Mouse (Mus musculus) liver, embryonic 16.5 days (tissue): ENCODE results near the gene Hmg20b. TPM values are rescaled to one million over a fixed set of nuclear protein-coding genes. Genes with fewer than 3 reads are reported as not detected.

Experiments
- ATAC-seq: fragments of 200-750 bp; cut with Nextera tagmentation; 2 replicates; pipeline ENCODE4 v1.8.0; 2017; ENCODE audit warnings: low read depth, mild to moderate bottlenecking, moderate number of reproducible peaks, moderate library complexity
- H3K27ac ChIP-seq: fragments of 300-500 bp; sonication (generic); 2 replicates; pipeline ENCODE4 v1.5.1; 2014; ENCODE audit warnings: mild to moderate bottlenecking, low read length
- H3K27me3 ChIP-seq: fragments of 300-500 bp; sonication (generic); 2 replicates; pipeline ENCODE4 v1.6.1; 2014; ENCODE audit warnings: low read depth, low read length, mixed read lengths; ENCODE audit not compliant: control insufficient read depth, insufficient read depth
- H3K36me3 ChIP-seq: fragments of 300-500 bp; sonication (generic); 2 replicates; pipeline ENCODE4 v1.6.1; 2014; ENCODE audit warnings: mild to moderate bottlenecking; ENCODE audit not compliant: control insufficient read depth, insufficient read depth
- H3K4me1 ChIP-seq: fragments of 300-500 bp; sonication (generic); 2 replicates; pipeline ENCODE4 v1.6.1; 2014; ENCODE audit warnings: low read depth, low read length, mixed read lengths; ENCODE audit not compliant: control insufficient read depth
- H3K4me2 ChIP-seq: fragments of 300-500 bp; sonication (generic); 2 replicates; pipeline ENCODE4 v1.6.1; 2014; ENCODE audit warnings: low read depth, low read length, mixed read lengths
- H3K4me3 ChIP-seq: fragments of 300-500 bp; sonication (generic); 2 replicates; pipeline ENCODE4 v1.5.1; 2014; ENCODE audit warnings: low read depth, mild to moderate bottlenecking, low read length
- H3K9ac ChIP-seq: fragments of 300-500 bp; sonication (generic); 2 replicates; pipeline ENCODE4 v1.6.1; 2014; ENCODE audit warnings: low read depth, low read length
- H3K9me3 ChIP-seq: fragments of 300-500 bp; sonication (generic); replicated peaks from 2 replicates; pipeline ENCODE4 v1.6.1; 2016; ENCODE audit warnings: low read length; ENCODE audit not compliant: control insufficient read depth
- WGBS: fragments of 180-500 bp; shearing (Covaris S2); extraction: QIAGEN DNeasy Blood & Tissue Kit; methylation state at CpG from one replicate; pipeline ENCODE4 v1.1.7; 2014; ENCODE audit not compliant: insufficient replicate concordance; 5-methylcytosine and 5-hydroxymethylcytosine counted together
- polyA plus RNA-seq: library from polyadenylated mRNA; unstranded; fragments of >200 nt; fragmentation: Nextera tagmentation; extraction: Ambion mirVana; gene quantifications from 2 replicates; pipeline ENCODE4 v1.2.1, GENCODE M21; 2015

Hmg20b gene
- polyA plus RNA-seq, 1 experiment from 2014 or later: 22.5 TPM

DNA sequence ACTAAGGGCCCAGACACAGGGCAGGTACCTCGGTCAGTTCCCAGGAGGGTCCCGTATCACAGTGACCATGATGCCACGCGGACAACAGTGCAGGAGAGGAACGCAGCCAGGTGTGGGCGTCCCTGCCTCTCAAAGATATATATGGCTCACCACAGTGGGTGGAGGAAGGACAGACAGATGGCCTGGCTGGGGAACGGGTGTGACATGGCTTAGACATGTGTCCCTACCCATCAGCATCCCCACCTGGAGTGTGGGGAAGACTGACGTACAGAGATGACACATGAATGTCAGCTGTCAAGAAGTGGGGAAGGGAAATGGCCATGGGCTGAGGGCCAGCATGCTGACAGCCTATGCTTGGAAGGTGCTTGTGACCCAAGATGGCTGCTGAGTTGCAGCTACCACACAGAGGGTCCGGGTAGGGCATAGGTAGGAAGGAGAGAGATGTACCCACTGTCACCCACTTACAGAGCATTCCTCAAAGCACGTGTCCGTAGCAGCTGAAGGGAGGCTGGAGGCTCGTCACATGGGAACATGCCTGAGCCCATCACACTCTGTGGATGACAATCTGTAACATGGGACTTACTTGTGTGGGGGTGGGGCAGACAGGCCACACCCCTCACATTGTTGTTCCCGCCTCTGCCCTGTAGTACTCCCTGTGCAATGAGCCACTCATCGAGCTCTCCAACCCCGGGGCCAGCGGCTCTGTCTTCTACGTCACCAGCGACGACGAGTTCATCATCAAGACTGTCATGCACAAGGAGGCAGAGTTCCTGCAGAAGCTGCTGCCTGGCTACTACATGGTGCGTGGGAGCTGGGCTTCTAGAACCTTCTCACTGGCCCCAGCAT, 43.2 kb downstream of the Hmg20b start:
- 83% methylated on average over 21 of the region's 21 CpGs for WGBS
- peaks cover 25% of the 10 kb centered on the region for H3K36me3 ChIP-seq

DNA sequence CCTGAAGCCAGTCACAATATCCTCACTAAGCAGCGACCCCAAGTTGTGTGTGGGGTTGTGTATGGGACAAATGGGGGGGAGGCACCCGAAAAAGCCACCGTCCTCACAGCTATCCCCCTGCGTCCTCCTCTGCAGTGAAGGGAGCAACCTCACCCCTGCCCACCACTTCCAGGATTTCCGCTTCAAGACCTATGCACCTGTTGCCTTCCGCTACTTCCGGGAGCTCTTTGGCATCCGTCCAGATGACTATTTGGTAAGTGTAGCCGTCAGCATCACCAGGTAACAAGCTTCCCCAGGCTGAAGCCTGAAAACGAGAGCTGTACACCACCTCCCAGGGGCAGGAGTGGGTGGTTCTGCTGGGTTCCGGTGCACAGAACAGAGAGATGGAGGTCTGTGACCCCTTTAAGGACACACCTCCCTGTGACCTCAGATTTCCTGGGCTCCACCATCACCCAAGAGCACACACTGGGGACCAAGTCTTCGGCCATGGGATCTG, 44.1 kb downstream of the Hmg20b start:
- Histone ChIP-seq H3K9ac (no peak overlapping the region), H3K4me1 (peaks cover 39% of the 10 kb centered on the region), H3K27ac (no peak overlapping the region), H3K9me3 (no peaks in the 10 kb centered on the region), H3K27me3 (no peaks in the 10 kb centered on the region), H3K36me3 (peaks cover 25% of the 10 kb centered on the region), H3K4me2 (no peak overlapping the region), H3K4me3 (no peak overlapping the region)
- ATAC-seq: no peak
- WGBS: 81% methylated on average over 12 of the region's 12 CpGs

More for the DNA sequence above, 43.2 kb downstream of the Hmg20b start:
- no peak for ATAC-seq
- Histone ChIP-seq H3K9me3 (no peaks in the 10 kb centered on the region), H3K4me2 (no peak overlapping the region), H3K27ac (no peak overlapping the region), H3K9ac (no peak overlapping the region), H3K27me3 (no peaks in the 10 kb centered on the region), H3K4me3 (no peak overlapping the region), H3K4me1 (peaks cover 30% of the 10 kb centered on the region)

DNA sequence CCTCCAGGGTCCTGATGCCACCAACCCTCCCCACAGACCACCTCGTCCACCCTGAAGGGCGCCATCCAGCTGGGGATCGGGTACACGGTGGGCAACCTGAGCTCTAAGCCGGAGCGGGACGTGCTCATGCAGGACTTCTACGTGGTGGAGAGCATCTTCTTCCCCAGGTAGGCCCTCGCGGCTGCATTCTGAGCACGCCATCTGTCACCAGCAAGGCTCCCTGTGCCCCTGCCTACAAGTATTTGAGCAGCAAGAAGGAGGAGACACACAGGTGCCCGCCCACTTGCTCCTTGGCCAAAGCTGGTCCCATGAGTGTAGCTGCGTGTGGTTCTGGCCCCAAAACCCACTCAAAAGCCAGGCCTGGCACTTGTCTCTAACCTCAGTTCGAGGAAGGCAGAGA, 44.6 kb downstream of the Hmg20b start:
- Histone ChIP-seq H3K27ac (no peak overlapping the region), H3K9me3 (no peaks in the 10 kb centered on the region), H3K4me1 (peaks cover 44% of the 10 kb centered on the region), H3K4me2 (no peak overlapping the region), H3K4me3 (no peak overlapping the region), H3K36me3 (peaks cover 25% of the 10 kb centered on the region), H3K27me3 (no peaks in the 10 kb centered on the region), H3K9ac (no peak overlapping the region)
- ATAC-seq: no peak
- 84% methylated on average over 14 of the region's 14 CpGs for WGBS

DNA sequence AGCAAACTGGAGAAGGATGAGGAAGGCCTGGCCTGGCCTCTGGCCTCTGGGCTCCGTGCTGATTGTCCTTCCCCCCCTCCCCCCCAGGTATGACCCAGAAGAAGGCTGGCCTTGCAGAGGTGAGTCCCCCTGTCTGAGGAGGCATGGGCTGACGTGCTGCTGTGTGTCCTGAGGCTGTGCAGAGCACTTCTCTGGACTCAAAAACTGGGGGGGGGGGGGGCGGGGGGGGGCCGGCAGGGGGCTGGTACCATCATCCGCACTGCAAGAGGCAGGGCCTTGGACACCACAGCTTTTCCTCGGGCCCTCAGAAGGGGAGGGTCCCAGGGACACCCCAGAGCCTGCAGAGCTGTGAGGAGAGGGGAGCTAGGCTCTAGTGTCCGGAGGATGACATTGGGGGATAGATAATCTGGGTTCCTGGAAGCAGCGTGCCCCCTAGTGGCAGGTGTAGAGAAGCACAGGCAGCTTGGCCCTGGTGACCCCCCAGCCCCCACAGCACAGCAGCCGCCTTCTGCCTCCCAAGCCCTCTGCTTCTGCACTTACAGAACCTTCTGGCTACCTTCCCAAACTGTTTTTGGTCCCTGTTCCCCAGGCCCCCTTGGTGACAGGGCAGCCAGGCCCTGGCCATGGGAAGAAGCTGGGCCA, 45.6 kb downstream of the Hmg20b start:
- peaks cover 53% of the 10 kb centered on the region for H3K4me1 ChIP-seq
- H3K27ac ChIP-seq: no peak overlapping the region
- 16% methylated on average over 6 of the region's 9 CpGs for WGBS
- H3K4me3 ChIP-seq: no peak overlapping the region
- peaks cover 25% of the 10 kb centered on the region for H3K36me3 ChIP-seq
- no peaks in the 10 kb centered on the region for H3K27me3 ChIP-seq
- H3K9ac ChIP-seq: no peak overlapping the region
- no peak overlapping the region for H3K4me2 ChIP-seq
- peak; percentile 10; the same call in 1 of the 2 replicates for ATAC-seq
- no peaks in the 10 kb centered on the region for H3K9me3 ChIP-seq

DNA sequence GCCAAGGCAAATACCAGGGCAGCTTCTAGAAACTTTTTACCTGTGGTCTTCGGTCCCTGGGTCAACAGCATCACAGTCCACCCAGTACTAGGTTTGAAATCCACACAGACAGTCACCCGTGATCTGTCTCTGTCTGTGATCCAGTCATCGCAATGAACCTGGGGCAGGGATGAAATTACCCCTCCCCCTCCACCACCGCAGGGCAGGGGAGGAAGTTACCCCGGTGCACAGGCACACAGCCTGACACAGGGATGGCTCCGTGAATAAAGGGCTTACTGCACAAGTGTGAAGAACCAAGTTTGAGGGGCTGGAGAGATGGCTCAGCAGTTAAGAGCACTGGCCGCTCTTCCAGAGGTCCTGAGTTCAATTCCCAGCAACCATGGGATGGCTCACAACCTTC, 46.5 kb downstream of the Hmg20b start:
- H3K4me1 ChIP-seq: peaks cover 62% of the 10 kb centered on the region
- H3K27ac ChIP-seq: no peak overlapping the region
- H3K36me3 ChIP-seq: peaks cover 18% of the 10 kb centered on the region
- no peaks in the 10 kb centered on the region for H3K27me3 ChIP-seq
- no peak for ATAC-seq
- no peaks in the 10 kb centered on the region for H3K9me3 ChIP-seq
- no peak overlapping the region for H3K9ac ChIP-seq
- 34% methylated on average over 7 of the region's 7 CpGs for WGBS
- H3K4me3 ChIP-seq: no peak overlapping the region
- H3K4me2 ChIP-seq: no peak overlapping the region

DNA sequence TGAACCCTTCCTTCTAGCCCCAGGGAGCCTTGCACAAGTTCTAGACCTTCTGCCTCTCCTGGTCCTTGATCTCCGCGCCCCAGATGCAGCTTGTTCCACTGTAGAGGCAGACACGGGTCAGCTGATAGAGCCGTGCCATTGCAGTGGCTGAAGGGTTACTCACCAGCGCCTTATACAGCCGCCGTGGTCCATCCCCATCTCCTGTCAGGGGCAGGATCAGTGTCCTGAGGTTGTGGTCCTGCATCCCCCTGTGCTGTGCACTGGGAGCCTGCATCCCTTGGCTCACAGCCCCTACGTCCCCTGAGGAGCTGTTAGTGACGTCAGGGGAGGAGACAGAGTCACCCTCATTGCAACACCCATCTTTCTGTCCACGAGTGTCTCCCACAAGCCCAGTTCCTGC, 47.0 kb downstream of the Hmg20b start:
- WGBS: 30% methylated on average over 10 of the region's 10 CpGs
- Histone ChIP-seq H3K27me3 (no peaks in the 10 kb centered on the region), H3K36me3 (peaks cover 17% of the 10 kb centered on the region), H3K4me2 (0 out of 2 replicates have a peak overlapping the region, but pooled peaks have one; percentile 24), H3K4me3 (no peak overlapping the region), H3K4me1 (peaks cover 67% of the 10 kb centered on the region), H3K9me3 (no peaks in the 10 kb centered on the region), H3K9ac (no peak overlapping the region), H3K27ac (no peak overlapping the region)
- ATAC-seq: no peak

DNA sequence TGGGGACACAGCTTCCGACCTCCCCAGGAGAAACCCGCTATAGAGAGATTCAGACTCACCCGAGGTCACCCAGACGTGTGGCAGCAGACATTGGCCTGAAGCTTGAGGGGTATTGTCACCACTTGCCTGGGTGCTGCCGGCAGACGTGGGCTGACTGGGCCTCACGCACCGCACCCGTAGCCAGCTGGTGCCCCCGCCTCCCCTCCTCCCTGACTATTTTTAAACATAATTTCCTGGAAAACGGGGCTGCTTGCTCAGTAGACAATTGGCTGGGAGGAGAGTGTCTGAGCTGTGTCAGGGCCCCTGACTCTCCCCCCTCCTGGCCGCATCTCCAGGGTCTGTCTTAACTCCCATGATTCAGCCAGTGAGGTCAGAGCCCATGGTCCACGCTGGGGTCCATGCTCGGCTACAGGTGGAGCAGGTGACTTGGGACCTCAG, 47.5 kb downstream of the Hmg20b start:
- H3K4me1 ChIP-seq: peaks cover 72% of the 10 kb centered on the region
- 14% methylated on average over 14 of the region's 14 CpGs for WGBS
- no peak overlapping the region for H3K4me3 ChIP-seq

DNA sequence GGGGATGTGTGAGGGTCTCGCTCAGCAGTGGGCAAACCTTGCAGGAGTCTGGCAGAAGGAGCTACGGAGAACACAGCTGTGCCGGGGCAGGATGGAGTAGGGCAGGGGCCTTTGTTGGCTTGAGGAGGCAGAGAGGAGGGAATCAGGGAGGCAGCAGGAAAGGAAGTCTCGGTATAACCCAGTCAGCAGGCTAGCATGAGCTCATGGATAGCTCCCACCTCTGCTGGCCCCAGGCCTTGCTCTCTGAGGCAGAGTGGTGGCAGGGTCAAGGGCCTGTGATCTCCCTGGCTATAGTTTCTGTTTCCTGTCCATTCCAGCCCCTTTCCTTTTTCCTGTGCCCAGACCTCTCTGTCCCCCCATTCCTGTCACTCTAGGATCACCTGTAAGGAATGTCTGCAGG, 48.0 kb downstream of the Hmg20b start:
- peaks cover 11% of the 10 kb centered on the region for H3K36me3 ChIP-seq
- no peaks in the 10 kb centered on the region for H3K27me3 ChIP-seq
- peak overlapping the region; percentile 4; the same call in 1 of the 2 replicates for H3K27ac ChIP-seq
- H3K4me2 ChIP-seq: peak overlapping the region; percentile 24; the same call in 1 of the 2 replicates
- H3K9ac ChIP-seq: peak overlapping the region; percentile 24; the same call in 1 of the 2 replicates
- no peaks in the 10 kb centered on the region for H3K9me3 ChIP-seq
- no peak overlapping the region for H3K4me3 ChIP-seq
- ATAC-seq: no peak
- H3K4me1 ChIP-seq: peaks cover 77% of the 10 kb centered on the region
- WGBS: 67% methylated on average over 4 of the region's 4 CpGs

More for the DNA sequence above, 47.5 kb downstream of the Hmg20b start:
- Histone ChIP-seq H3K36me3 (peaks cover 14% of the 10 kb centered on the region), H3K4me2 (peak overlapping the region; percentile 24; the same call in 1 of the 2 replicates), H3K27me3 (no peaks in the 10 kb centered on the region), H3K27ac (peak overlapping the region; percentile 4; the same call in 1 of the 2 replicates), H3K9me3 (no peaks in the 10 kb centered on the region), H3K9ac (0 out of 2 replicates have a peak overlapping the region, but pooled peaks have one; percentile 29)
- ATAC-seq: no peak
